Mouse (Mus musculus): Measurements from ENCODE around the gene Cdc20b. TPM values are rescaled to one million over a fixed set of nuclear protein-coding genes. Genes with fewer than 3 reads are reported as not detected.
A peak's percentile ranks its signal among the peaks of the same experiment; 100 is the strongest.

Cdc20b gene
- polyA plus RNA-seq, 1 experiment from 2014 or later, result 0.63 TPM

- WGBS, result under 1% methylated on average over 40 of the region's 40 CpGs
- H3K4me3 ChIP-seq, result peak overlapping the region; percentile 56
- peak; percentile 57 for ATAC-seq
- no peaks in the 10 kb centered on the region for H3K36me3 ChIP-seq (ENCODE audit: poor library complexity, severe bottlenecking)
- peak overlapping the region; percentile 71 for H3K9ac ChIP-seq
- 0 out of 2 replicates have a peak overlapping the region, but pooled peaks have one; percentile 10 for H3K27ac ChIP-seq
- peak overlapping the region; percentile 77 for H3K4me2 ChIP-seq
- peaks cover 59% of the 10 kb centered on the region for H3K27me3 ChIP-seq
- H3K4me1 ChIP-seq, result peaks cover 24% of the 10 kb centered on the region
- H3K9me3 ChIP-seq (replicated peaks), result no peaks in the 10 kb centered on the region
These were observed 2.9 kb upstream of the Cdc20b start for GRCm38 (mm10) chr13:113031792-113032571.

- peaks cover 24% of the 10 kb centered on the region for H3K4me1 ChIP-seq
- H3K9ac ChIP-seq, result no peak overlapping the region
- H3K9me3 ChIP-seq (replicated peaks), result no peaks in the 10 kb centered on the region
- H3K4me3 ChIP-seq, result no peak overlapping the region
- H3K27ac ChIP-seq, result no peak overlapping the region
- no peak for ATAC-seq
- no peaks in the 10 kb centered on the region for H3K36me3 ChIP-seq (ENCODE audit: poor library complexity, severe bottlenecking)
- H3K4me2 ChIP-seq, result peak overlapping the region; percentile 77; the same call in 1 of the 2 replicates
- H3K27me3 ChIP-seq, result peaks cover 62% of the 10 kb centered on the region
These were observed 2.1 kb upstream of the Cdc20b start for GRCm38 (mm10) chr13:113032831-113033230.

GRCm38 (mm10) chr13:113034271-113034886 lies 532 bp upstream of the Cdc20b start:
- 1% methylated on average over 11 of the region's 11 CpGs for WGBS
- Histone ChIP-seq H3K27me3 (peaks cover 48% of the 10 kb centered on the region), H3K36me3 (ENCODE audit: poor library complexity, severe bottlenecking) (no peaks in the 10 kb centered on the region), H3K4me1 (peaks cover 24% of the 10 kb centered on the region), H3K4me3 (peak overlapping the region; percentile 55), H3K27ac (no peak overlapping the region), H3K4me2 (peak overlapping the region; percentile 97), H3K9ac (peak overlapping the region; percentile 70; the same call in 1 of the 2 replicates), H3K9me3 (replicated peaks) (no peaks in the 10 kb centered on the region)
- peak; percentile 57; the same call in 1 of the 2 replicates for ATAC-seq

- Histone ChIP-seq H3K4me3 (peak overlapping the region; percentile 55), H3K36me3 (ENCODE audit: poor library complexity, severe bottlenecking) (no peaks in the 10 kb centered on the region), H3K4me2 (peak overlapping the region; percentile 97), H3K4me1 (peaks cover 24% of the 10 kb centered on the region), H3K27me3 (peaks cover 39% of the 10 kb centered on the region), H3K9ac (no peak overlapping the region), H3K9me3 (replicated peaks) (no peaks in the 10 kb centered on the region), H3K27ac (no peak overlapping the region)
- 2% methylated on average over 4 of the region's 4 CpGs for WGBS
- ATAC-seq, result peak; percentile 83
These were observed 941 bp downstream of the Cdc20b start for GRCm38 (mm10) chr13:113035852-113036251.

- Histone ChIP-seq H3K9ac (no peak overlapping the region), H3K4me1 (0 out of 2 replicates have a peak, but pooled peaks cover 5% of the 10 kb centered on the region), H3K4me2 (peak overlapping the region; percentile 65), H3K9me3 (replicated peaks) (no peaks in the 10 kb centered on the region), H3K27ac (no peak overlapping the region), H3K27me3 (no peaks in the 10 kb centered on the region), H3K4me3 (peak overlapping the region; percentile 42), H3K36me3 (ENCODE audit: poor library complexity, severe bottlenecking) (peaks cover 6% of the 10 kb centered on the region; the same call in 1 of the 2 replicates)
- WGBS, result 84% methylated on average over 3 of the region's 3 CpGs
- no peak for ATAC-seq
These were observed 10.0 kb downstream of the Cdc20b start for GRCm38 (mm10) chr13:113044876-113045275.

- 0 out of 2 replicates have a peak, but pooled peaks cover 5% of the 10 kb centered on the region for H3K4me1 ChIP-seq
- peak overlapping the region; percentile 65 for H3K4me2 ChIP-seq
- H3K27ac ChIP-seq, result no peak overlapping the region
- no peaks in the 10 kb centered on the region for H3K27me3 ChIP-seq
- peak overlapping the region; percentile 42 for H3K4me3 ChIP-seq
- no peaks in the 10 kb centered on the region for H3K9me3 ChIP-seq (replicated peaks)
- H3K36me3 ChIP-seq (ENCODE audit: poor library complexity, severe bottlenecking), result peaks cover 6% of the 10 kb centered on the region; the same call in 1 of the 2 replicates
- WGBS, result 21% methylated on average over 18 of the region's 18 CpGs
- ATAC-seq, result no peak
- peak overlapping the region; percentile 40 for H3K9ac ChIP-seq
These were observed 10.7 kb downstream of the Cdc20b start for GRCm38 (mm10) chr13:113045458-113046110.

GRCm38 (mm10) chr13:113046211-113046883 lies 11.4 kb downstream of the Cdc20b start, which contains the start of gene Gpx8:
TSS of gene Gpx8 (minus strand) at chr13:113046410.
- H3K4me2 ChIP-seq, result peak within 1 kb of the TSS; percentile 65
- 0 out of 2 replicates have a peak, but pooled peaks cover 5% of the 10 kb centered on the region for H3K4me1 ChIP-seq
- ATAC-seq, result peak; percentile 85
- H3K9ac ChIP-seq, result peak within 1 kb of the TSS; percentile 40
- H3K27ac ChIP-seq, result no peak within 1 kb of the TSS
- H3K4me3 ChIP-seq, result peak within 1 kb of the TSS; percentile 42
- no peaks in the 10 kb centered on the region for H3K27me3 ChIP-seq
- H3K36me3 ChIP-seq (ENCODE audit: poor library complexity, severe bottlenecking), result peaks cover 6% of the 10 kb centered on the region; the same call in 1 of the 2 replicates
- WGBS, result 6% methylated on average over 21 of the region's 21 CpGs
- H3K9me3 ChIP-seq (replicated peaks), result no peaks in the 10 kb centered on the region

- Histone ChIP-seq H3K9ac (no peak overlapping the region), H3K9me3 (replicated peaks) (no peaks in the 10 kb centered on the region), H3K4me1 (0 out of 2 replicates have a peak, but pooled peaks cover 5% of the 10 kb centered on the region), H3K27ac (no peak overlapping the region), H3K36me3 (ENCODE audit: poor library complexity, severe bottlenecking) (peaks cover 6% of the 10 kb centered on the region; the same call in 1 of the 2 replicates), H3K4me2 (no peak overlapping the region), H3K4me3 (no peak overlapping the region; the same call in 1 of the 2 replicates), H3K27me3 (no peaks in the 10 kb centered on the region)
- peak; percentile 63 for ATAC-seq
These were observed 12.1 kb downstream of the Cdc20b start for GRCm38 (mm10) chr13:113047018-113047417.

GRCm38 (mm10) chr13:113047647-113048046 lies 12.7 kb downstream of the Cdc20b start:
- H3K4me3 ChIP-seq, result no peak overlapping the region
- H3K27me3 ChIP-seq, result no peaks in the 10 kb centered on the region
- no peak overlapping the region for H3K27ac ChIP-seq
- H3K4me2 ChIP-seq, result no peak overlapping the region
- 71% methylated on average over 3 of the region's 3 CpGs for WGBS
- H3K36me3 ChIP-seq (ENCODE audit: poor library complexity, severe bottlenecking), result peaks cover 4% of the 10 kb centered on the region; the same call in 1 of the 2 replicates
- no peak overlapping the region for H3K9ac ChIP-seq
- H3K4me1 ChIP-seq, result 0 out of 2 replicates have a peak, but pooled peaks cover 5% of the 10 kb centered on the region
- ATAC-seq, result no peak
- H3K9me3 ChIP-seq (replicated peaks), result no peaks in the 10 kb centered on the region

- Histone ChIP-seq H3K27ac (no peak overlapping the region), H3K4me2 (no peak overlapping the region), H3K27me3 (no peaks in the 10 kb centered on the region), H3K9me3 (replicated peaks) (no peaks in the 10 kb centered on the region), H3K4me3 (no peak overlapping the region), H3K4me1 (no peaks in the 10 kb centered on the region), H3K9ac (no peak overlapping the region), H3K36me3 (ENCODE audit: poor library complexity, severe bottlenecking) (no peaks in the 10 kb centered on the region)
- ATAC-seq, result no peak
- WGBS, result 93% methylated on average over 8 of the region's 8 CpGs
These were observed 19.3 kb downstream of the Cdc20b start for GRCm38 (mm10) chr13:113054230-113054629.

- ATAC-seq, result no peak
- no peaks in the 10 kb centered on the region for H3K4me1 ChIP-seq
These were observed 20.9 kb downstream of the Cdc20b start for GRCm38 (mm10) chr13:113055826-113056225.

More at GRCm38 (mm10) chr13:113055826-113056225, 20.9 kb downstream of the Cdc20b start:
- Histone ChIP-seq H3K4me3 (no peak overlapping the region), H3K36me3 (ENCODE audit: poor library complexity, severe bottlenecking) (no peaks in the 10 kb centered on the region), H3K27ac (no peak overlapping the region), H3K4me2 (no peak overlapping the region), H3K9me3 (replicated peaks) (no peaks in the 10 kb centered on the region), H3K27me3 (no peaks in the 10 kb centered on the region), H3K9ac (no peak overlapping the region)
- 43% methylated on average over 8 of the region's 8 CpGs for WGBS
